Mouse (Mus musculus) intestine, embryonic 15.5 days (tissue): Measurements from ENCODE around the gene Tango2. TPM values are rescaled to one million over a fixed set of nuclear protein-coding genes. Genes with fewer than 3 reads are reported as not detected.

Experiments used
- ATAC-seq: fragments of 200-750 bp; cut with Nextera tagmentation; 2 replicates; pipeline ENCODE4 v1.8.0; 2017; ENCODE audit warnings: moderate TSS enrichment, moderate library complexity
- H3K27ac ChIP-seq: fragments of 300-500 bp; sonication (generic); 2 replicates; pipeline ENCODE4 v1.5.1; 2015; ENCODE audit warnings: mild to moderate bottlenecking, inconsistent platforms
- H3K27me3 ChIP-seq: fragments of 300-500 bp; sonication (generic); replicated peaks from 2 replicates; pipeline ENCODE4 v1.6.1; 2015; ENCODE audit warnings: inconsistent platforms
- H3K36me3 ChIP-seq: fragments of 300-500 bp; sonication (generic); 2 replicates; pipeline ENCODE4 v1.6.1; 2015; ENCODE audit warnings: inconsistent platforms
- H3K4me1 ChIP-seq: fragments of 300-500 bp; sonication (generic); replicated peaks from 2 replicates; pipeline ENCODE4 v1.6.1; 2015; ENCODE audit warnings: inconsistent platforms
- H3K4me2 ChIP-seq: fragments of 300-500 bp; sonication (generic); replicated peaks from 2 replicates; pipeline ENCODE4 v1.6.1; 2015; ENCODE audit warnings: mild to moderate bottlenecking, inconsistent platforms
- H3K4me3 ChIP-seq: fragments of 300-500 bp; sonication (generic); replicated peaks from 2 replicates; pipeline ENCODE4 v1.5.1; 2015; ENCODE audit warnings: inconsistent platforms
- H3K9ac ChIP-seq: fragments of 300-500 bp; sonication (generic); 2 replicates; pipeline ENCODE4 v1.6.1; 2015; ENCODE audit warnings: inconsistent platforms
- H3K9me3 ChIP-seq: fragments of 300-500 bp; sonication (generic); 2 replicates; pipeline ENCODE4 v1.6.1; 2016; ENCODE audit warnings: inconsistent platforms
- WGBS: fragments of 180-500 bp; shearing (Covaris S2); methylation state at CpG from one replicate; pipeline ENCODE4 v1.1.7; 2015; 5-methylcytosine and 5-hydroxymethylcytosine counted together
- polyA plus RNA-seq: library from polyadenylated mRNA; unstranded; fragments of >200 nt; fragmentation: Nextera tagmentation; extraction: Ambion mirVana; gene quantifications from 2 replicates; pipeline ENCODE4 v1.2.1, GENCODE M21; 2015

Gene Tango2
- polyA plus RNA-seq, 1 experiment from 2014 or later: 43.0 TPM

- 76% methylated on average over 14 of the region's 14 CpGs for WGBS
- H3K9me3 ChIP-seq: no peaks in the 10 kb centered on the region
- H3K4me1 ChIP-seq: peaks cover 23% of the 10 kb centered on the region
- no peaks in the 10 kb centered on the region for H3K27me3 ChIP-seq
- H3K27ac ChIP-seq: peak overlapping the region; percentile 60
- ATAC-seq: no peak
- H3K4me2 ChIP-seq: no peak overlapping the region
- H3K9ac ChIP-seq: no peak overlapping the region; the same call in 1 of the 2 replicates
- no peak overlapping the region for H3K4me3 ChIP-seq
- H3K36me3 ChIP-seq: no peaks in the 10 kb centered on the region
These were observed 40.9 kb upstream of the Tango2 start for GRCm38 (mm10) chr16:18388583-18389435.

- Histone ChIP-seq H3K9me3 (no peaks in the 10 kb centered on the region), H3K4me2 (no peak overlapping the region), H3K27ac (peak overlapping the region; percentile 60), H3K4me3 (no peak overlapping the region), H3K9ac (no peak overlapping the region; the same call in 1 of the 2 replicates), H3K27me3 (no peaks in the 10 kb centered on the region), H3K36me3 (no peaks in the 10 kb centered on the region), H3K4me1 (peaks cover 17% of the 10 kb centered on the region; the same call in 1 of the 2 replicates)
- no peak for ATAC-seq
- 44% methylated on average over 5 of the region's 7 CpGs for WGBS
These were observed 40.0 kb upstream of the Tango2 start for GRCm38 (mm10) chr16:18387704-18388582.

GRCm38 (mm10) chr16:18386972-18387371, 39.1 kb upstream of the Tango2 start:
- 67% methylated on average over 3 of the region's 3 CpGs for WGBS
- no peaks in the 10 kb centered on the region for H3K36me3 ChIP-seq
- no peak for ATAC-seq

GRCm38 (mm10) chr16:18386451-18386850, 38.5 kb upstream of the Tango2 start:
- no peak for ATAC-seq
- no peak overlapping the region for H3K4me2 ChIP-seq
- H3K9me3 ChIP-seq: no peaks in the 10 kb centered on the region
- H3K36me3 ChIP-seq: no peaks in the 10 kb centered on the region
- H3K9ac ChIP-seq: no peak overlapping the region
- no peak overlapping the region for H3K4me3 ChIP-seq
- no peaks in the 10 kb centered on the region for H3K27me3 ChIP-seq
- WGBS: 79% methylated on average over 7 of the region's 7 CpGs
- no peak overlapping the region for H3K27ac ChIP-seq
- H3K4me1 ChIP-seq: peaks cover 27% of the 10 kb centered on the region; the same call in 1 of the 2 replicates

More at GRCm38 (mm10) chr16:18386972-18387371, 39.1 kb upstream of the Tango2 start:
- H3K27me3 ChIP-seq: no peaks in the 10 kb centered on the region
- H3K9me3 ChIP-seq: no peaks in the 10 kb centered on the region
- no peak overlapping the region for H3K27ac ChIP-seq
- H3K4me2 ChIP-seq: no peak overlapping the region
- peaks cover 22% of the 10 kb centered on the region; the same call in 1 of the 2 replicates for H3K4me1 ChIP-seq
- H3K9ac ChIP-seq: no peak overlapping the region; the same call in 1 of the 2 replicates
- no peak overlapping the region for H3K4me3 ChIP-seq

GRCm38 (mm10) chr16:18385411-18385810, 37.5 kb upstream of the Tango2 start:
- Histone ChIP-seq H3K4me1 (peaks cover 27% of the 10 kb centered on the region; the same call in 1 of the 2 replicates), H3K9me3 (no peaks in the 10 kb centered on the region), H3K27me3 (no peaks in the 10 kb centered on the region), H3K9ac (no peak overlapping the region), H3K27ac (no peak overlapping the region), H3K36me3 (no peaks in the 10 kb centered on the region), H3K4me3 (no peak overlapping the region), H3K4me2 (no peak overlapping the region)
- no peak for ATAC-seq
- 70% methylated on average over 5 of the region's 5 CpGs for WGBS

- no peak overlapping the region for H3K27ac ChIP-seq
- ATAC-seq: no peak
- 85% methylated on average over 8 of the region's 8 CpGs for WGBS
- H3K27me3 ChIP-seq: no peaks in the 10 kb centered on the region
- no peak overlapping the region for H3K9ac ChIP-seq
- H3K4me2 ChIP-seq: no peak overlapping the region
- H3K9me3 ChIP-seq: no peaks in the 10 kb centered on the region
- peaks cover 29% of the 10 kb centered on the region; the same call in 1 of the 2 replicates for H3K4me1 ChIP-seq
- H3K36me3 ChIP-seq: no peaks in the 10 kb centered on the region
- H3K4me3 ChIP-seq: no peak overlapping the region
These were observed 36.8 kb upstream of the Tango2 start for GRCm38 (mm10) chr16:18384659-18385058.

- Histone ChIP-seq H3K27ac (no peak overlapping the region), H3K4me2 (no peak overlapping the region), H3K4me3 (no peak overlapping the region), H3K27me3 (no peaks in the 10 kb centered on the region), H3K36me3 (no peaks in the 10 kb centered on the region), H3K9me3 (no peaks in the 10 kb centered on the region), H3K4me1 (peaks cover 29% of the 10 kb centered on the region; the same call in 1 of the 2 replicates), H3K9ac (no peak overlapping the region)
- no peak for ATAC-seq
- WGBS: 76% methylated on average over 7 of the region's 7 CpGs
These were observed 36.3 kb upstream of the Tango2 start for GRCm38 (mm10) chr16:18384211-18384610.

GRCm38 (mm10) chr16:18383756-18384155, 35.9 kb upstream of the Tango2 start:
- Histone ChIP-seq H3K9me3 (no peaks in the 10 kb centered on the region), H3K9ac (no peak overlapping the region), H3K36me3 (no peaks in the 10 kb centered on the region), H3K27me3 (no peaks in the 10 kb centered on the region), H3K4me2 (no peak overlapping the region), H3K4me1 (peaks cover 26% of the 10 kb centered on the region; the same call in 1 of the 2 replicates), H3K27ac (no peak overlapping the region), H3K4me3 (no peak overlapping the region)
- no peak for ATAC-seq
- 36% methylated on average over 3 of the region's 3 CpGs for WGBS

GRCm38 (mm10) chr16:18383045-18383726, 35.3 kb upstream of the Tango2 start:
- no peak overlapping the region for H3K27ac ChIP-seq
- H3K9ac ChIP-seq: no peak overlapping the region
- H3K4me2 ChIP-seq: no peak overlapping the region
- 72% methylated on average over 9 of the region's 9 CpGs for WGBS
- no peak overlapping the region for H3K4me3 ChIP-seq
- H3K27me3 ChIP-seq: no peaks in the 10 kb centered on the region
- H3K4me1 ChIP-seq: peaks cover 22% of the 10 kb centered on the region; the same call in 1 of the 2 replicates
- H3K36me3 ChIP-seq: no peaks in the 10 kb centered on the region
- no peak for ATAC-seq
- no peaks in the 10 kb centered on the region for H3K9me3 ChIP-seq

- peaks cover 24% of the 10 kb centered on the region; the same call in 1 of the 2 replicates for H3K4me1 ChIP-seq
- ATAC-seq: peak; percentile 69
These were observed 33.8 kb upstream of the Tango2 start for GRCm38 (mm10) chr16:18381621-18382258.

GRCm38 (mm10) chr16:18380495-18381063, 32.7 kb upstream of the Tango2 start:
- no peak overlapping the region for H3K27ac ChIP-seq
- no peak for ATAC-seq
- WGBS: 64% methylated on average over 6 of the region's 6 CpGs

More at GRCm38 (mm10) chr16:18381621-18382258, 33.8 kb upstream of the Tango2 start:
- no peak overlapping the region for H3K4me3 ChIP-seq
- no peaks in the 10 kb centered on the region for H3K27me3 ChIP-seq
- H3K9ac ChIP-seq: no peak overlapping the region
- H3K27ac ChIP-seq: peak overlapping the region; percentile 54
- no peak overlapping the region for H3K4me2 ChIP-seq
- 57% methylated on average over 6 of the region's 6 CpGs for WGBS
- H3K36me3 ChIP-seq: no peaks in the 10 kb centered on the region
- no peaks in the 10 kb centered on the region for H3K9me3 ChIP-seq

More at GRCm38 (mm10) chr16:18380495-18381063, 32.7 kb upstream of the Tango2 start:
- no peak overlapping the region for H3K4me2 ChIP-seq
- H3K36me3 ChIP-seq: no peaks in the 10 kb centered on the region
- no peak overlapping the region for H3K9ac ChIP-seq
- H3K9me3 ChIP-seq: no peaks in the 10 kb centered on the region
- no peaks in the 10 kb centered on the region for H3K27me3 ChIP-seq
- peaks cover 24% of the 10 kb centered on the region; the same call in 1 of the 2 replicates for H3K4me1 ChIP-seq
- no peak overlapping the region for H3K4me3 ChIP-seq
